Mouse (Mus musculus): Measurements from ENCODE around the gene Htra3. TPM values are rescaled to one million over a fixed set of nuclear protein-coding genes. Genes with fewer than 3 reads are reported as not detected.

Htra3 gene
- polyA plus RNA-seq, 1 experiment from 2014 or later, result 52.2 TPM

Other genes starting within 250 kb of the Htra3 start
- gene Cpz, start 154.1 kb downstream of the Htra3 start, polyA plus RNA-seq (2014; fragmentation: Nextera tagmentation; extraction: Ambion mirVana), result 4.8 and 6.6 TPM in 2 replicates
- 8.7 and 8.9 TPM in 2 replicates for gene Trmt44, start 104.7 kb downstream of the Htra3 start, polyA plus RNA-seq (2014; fragmentation: Nextera tagmentation; extraction: Ambion mirVana)
- 13.9 and 18.3 TPM in 2 replicates for gene Acox3, start 96.7 kb downstream of the Htra3 start, polyA plus RNA-seq (2014; fragmentation: Nextera tagmentation; extraction: Ambion mirVana)
- gene Sh3tc1, start 60.2 kb upstream of the Htra3 start, polyA plus RNA-seq (2014; fragmentation: Nextera tagmentation; extraction: Ambion mirVana), result 2.9 and 3.2 TPM in 2 replicates
- 1.3 and 3.2 TPM in 2 replicates for gene Ablim2, start 78.1 kb upstream of the Htra3 start, polyA plus RNA-seq (2014; fragmentation: Nextera tagmentation; extraction: Ambion mirVana)
- 21.3 and 22.8 TPM in 2 replicates for gene Afap1, start 213.5 kb upstream of the Htra3 start, polyA plus RNA-seq (2014; fragmentation: Nextera tagmentation; extraction: Ambion mirVana)

All from stomach, embryonic 14.5 days (tissue).